Comparison of ENCODE assay signal across 17 mouse cellular contexts in genomic region chr4:142162102-142162501, GRCm38 (mm10).
DNase-seq lines count a peak whose midpoint lies in the region; ATAC-seq and TF ChIP-seq lines count a peak whose summit lies in the region.
"Had no signal": no experiment of that assay in that cellular context is flagged by ENCODE, and none has a peak within 500 bp of the region (broad histone marks: within the 10 kb centered on the region; RNA-seq: fewer than 3 reads in every experiment).

No protein-coding gene starts in this region.

- no peaks in the 10 kb centered on the region for H3K27me3 ChIP-seq in cerebellum, adult 2 months (ENCODE audit: control insufficient read depth, insufficient read depth, low read length)
- H3K27me3 ChIP-seq in kidney, embryonic 15.5 days: no peaks in the 10 kb centered on the region
- H3K27me3 ChIP-seq in stomach, postnatal 0 days (ENCODE audit: control insufficient read depth, insufficient read depth, low read length): no peaks in the 10 kb centered on the region

- no peak for TF ChIP-seq POLR2A in cerebellum, adult 2 months (IDR thresholded peaks at IDR 0.05; ENCODE audit: borderline replicate concordance, insufficient read depth, low read length)

- H3K4me1 ChIP-seq in cerebellum, adult 2 months (ENCODE audit: control insufficient read depth, insufficient read depth, low read length): peaks cover 8% of the 10 kb centered on the region
- peaks cover 43% of the 10 kb centered on the region for H3K4me1 ChIP-seq in kidney, embryonic 15.5 days
- H3K4me1 ChIP-seq in stomach, postnatal 0 days (replicated peaks; ENCODE audit: control insufficient read depth, insufficient read depth): peaks cover 3% of the 10 kb centered on the region

- WGBS in cerebellum, adult 2 months: 100% methylated on average over 2 of the region's 2 CpGs
- WGBS in kidney, embryonic 15.5 days: 96% methylated on average over 2 of the region's 2 CpGs
- 91% methylated on average over 2 of the region's 2 CpGs for WGBS in stomach, postnatal 0 days

- no peak for DNase-seq in cerebellum, adult 2 months
- DNase-seq in cerebellum, adult 9-10 months: no peak
- no peak for DNase-seq in kidney, adult 18-20 months
- DNase-seq in lung, postnatal 10 days: peak; percentile 47
- DNase-seq in lung, postnatal 25 days (ENCODE audit: low spot score): no peak
- DNase-seq in stomach, postnatal 0 days (ENCODE audit: low spot score): peak; percentile 39
- no peak for DNase-seq in cerebellum, adult 9-11 months
- DNase-seq: adrenal gland, adult 8-10 months; cerebellum, adult 18-20 months; heart, postnatal 14 days; right cerebral cortex, adult 18-20 months; spleen, adult 18-20 months; thymus, postnatal 25 days had no signal

- no peak overlapping the region for H3K27ac ChIP-seq in cerebellum, adult 2 months (ENCODE audit: insufficient read depth, low read length)
- H3K27ac ChIP-seq in kidney, embryonic 15.5 days: 0 out of 2 replicates have a peak overlapping the region, but pooled peaks have one; percentile 27
- H3K27ac ChIP-seq in stomach, postnatal 0 days (replicated peaks): no peak overlapping the region

- peaks cover 20% of the 10 kb centered on the region for H3K36me3 ChIP-seq in kidney, embryonic 15.5 days
- H3K36me3 ChIP-seq in stomach, postnatal 0 days (ENCODE audit: control insufficient read depth, insufficient read depth, low read length): 0 out of 2 replicates have a peak, but pooled peaks cover 2% of the 10 kb centered on the region

- no peak overlapping the region for H3K4me2 ChIP-seq in kidney, embryonic 15.5 days
- H3K4me2 ChIP-seq in stomach, postnatal 0 days (replicated peaks; ENCODE audit: low read depth): no peak overlapping the region
- H3K4me2 ChIP-seq: midbrain, embryonic 11.5 days had no signal

- no peaks in the 10 kb centered on the region for H3K9me3 ChIP-seq in kidney, embryonic 15.5 days (replicated peaks)
- no peaks in the 10 kb centered on the region for H3K9me3 ChIP-seq in stomach, postnatal 0 days (ENCODE audit: control insufficient read depth, low read length)

- TF ChIP-seq CTCF in cerebellum, adult 2 months (IDR thresholded peaks at IDR 0.05; ENCODE audit: borderline replicate concordance, insufficient read depth, low read depth, low read length): peak; percentile 31; the same call in 1 of the 2 replicates
- peak; percentile 73 for TF ChIP-seq CTCF in stomach, postnatal 0 days (IDR thresholded peaks at IDR 0.05; ENCODE audit: low read depth)

- no peak for ATAC-seq in kidney, embryonic 15.5 days (replicated peaks; ENCODE audit: low FRiP score)
- peak; percentile 18 for ATAC-seq in stomach, postnatal 0 days (ENCODE audit: low FRiP score, low TSS enrichment)
- ATAC-seq: forebrain, embryonic 16.5 days had no signal

- H3K9ac ChIP-seq in kidney, embryonic 15.5 days: no peak overlapping the region
- H3K9ac ChIP-seq in stomach, postnatal 0 days (ENCODE audit: low read length): no peak overlapping the region

- H3K4me3 ChIP-seq in cerebellum, adult 2 months (replicated peaks; ENCODE audit: insufficient read depth, low read depth, low read length): no peak overlapping the region
- H3K4me3 ChIP-seq in kidney, embryonic 15.5 days (replicated peaks): no peak overlapping the region
- no peak overlapping the region for H3K4me3 ChIP-seq in stomach, postnatal 0 days (ENCODE audit: low read depth, low read length)
- H3K4me3 ChIP-seq: erythroblast, embryonic 14.5 days had no signal

- TF ChIP-seq EP300 in stomach, postnatal 0 days (optimal IDR thresholded peaks at IDR 0.05): no peak

Comparison
In these comparisons a context has a peak if more than half of its experiments do, and no peak if none do; other contexts are left out.
1. DNase-seq: peak in lung, postnatal 10 days (single experiment) and stomach, postnatal 0 days (single experiment); none in cerebellum, adult 2 months (0 of 2), cerebellum, adult 9-10 months (single experiment), kidney, adult 18-20 months (single experiment), lung, postnatal 25 days (single experiment) and cerebellum, adult 9-11 months (single experiment).